Mouse (Mus musculus): ENCODE measurements around the gene Akr1b10.
"Not testable (repeated sequence)": the region's sequence is repeated elsewhere in the genome, so short reads cannot be mapped to it uniquely, and the experiment has no call there.

The Akr1b10 gene

GRCm38 (mm10) chr6:34384110-34384661, at the start of gene Akr1b10:
Gene Akr1b10 (plus strand): TSS chr6:34384218.
- peak; percentile 67 for DNase-seq (ENCODE audit: low read depth)

GRCm38 (mm10) chr6:34334673-34335072, 49.3 kb upstream of the Akr1b10 start:
- no peak for DNase-seq (ENCODE audit: low read depth)

- DNase-seq (ENCODE audit: low read depth), result no peak
Measured at GRCm38 (mm10) chr6:34337799-34338198, 46.2 kb upstream of the Akr1b10 start.

- no peak for DNase-seq (ENCODE audit: low read depth)
Measured at GRCm38 (mm10) chr6:34341991-34342390, 42.0 kb upstream of the Akr1b10 start.

- DNase-seq (ENCODE audit: low read depth), result no peak
Measured at GRCm38 (mm10) chr6:34342476-34342875, 41.5 kb upstream of the Akr1b10 start.

GRCm38 (mm10) chr6:34343426-34343825, 40.6 kb upstream of the Akr1b10 start:
- DNase-seq (ENCODE audit: low read depth), result no peak

GRCm38 (mm10) chr6:34344135-34344850, 39.7 kb upstream of the Akr1b10 start:
- DNase-seq (ENCODE audit: low read depth), result no peak

GRCm38 (mm10) chr6:34344935-34345334, 39.1 kb upstream of the Akr1b10 start:
- DNase-seq (ENCODE audit: low read depth), result no peak

GRCm38 (mm10) chr6:34346096-34346898, 37.7 kb upstream of the Akr1b10 start:
- DNase-seq (ENCODE audit: low read depth), result peak; percentile 83

- DNase-seq (ENCODE audit: low read depth), result no peak
Measured at GRCm38 (mm10) chr6:34350037-34350699, 33.9 kb upstream of the Akr1b10 start.

GRCm38 (mm10) chr6:34351481-34351880, 32.5 kb upstream of the Akr1b10 start:
- not testable (repeated sequence) for DNase-seq (ENCODE audit: low read depth)

- no peak for DNase-seq (ENCODE audit: low read depth)
Measured at GRCm38 (mm10) chr6:34352401-34352800, 31.6 kb upstream of the Akr1b10 start.

GRCm38 (mm10) chr6:34353658-34354353, 30.2 kb upstream of the Akr1b10 start, which contains the start of gene Akr1b8:
Gene Akr1b8 (plus strand): TSS chr6:34354119.
- DNase-seq (ENCODE audit: low read depth), result no peak

- no peak for DNase-seq (ENCODE audit: low read depth)
Measured at GRCm38 (mm10) chr6:34354354-34355348, 29.4 kb upstream of the Akr1b10 start.

- no peak for DNase-seq (ENCODE audit: low read depth)
Measured at GRCm38 (mm10) chr6:34355349-34355747, 28.7 kb upstream of the Akr1b10 start.

GRCm38 (mm10) chr6:34355841-34356240, 28.2 kb upstream of the Akr1b10 start:
- DNase-seq (ENCODE audit: low read depth), result no peak

GRCm38 (mm10) chr6:34364217-34365136, 19.5 kb upstream of the Akr1b10 start:
- peak; percentile 56 for DNase-seq (ENCODE audit: low read depth)

GRCm38 (mm10) chr6:34367998-34368397, 16.0 kb upstream of the Akr1b10 start:
- DNase-seq (ENCODE audit: low read depth), result no peak

GRCm38 (mm10) chr6:34370081-34370480, 13.9 kb upstream of the Akr1b10 start:
- no peak for DNase-seq (ENCODE audit: low read depth)
